Mouse (Mus musculus): ENCODE measurements around the gene Tmem25.

Gene Tmem25

GRCm38 (mm10) chr9:44799102-44799957 is at the start of gene Tmem25:
Gene Tmem25, minus strand, starts transcription at chr9:44799307.
- peak; percentile 79 to 83 for DNase-seq (ENCODE audit: low spot score in 2 of 2)

GRCm38 (mm10) chr9:44847446-44847845 is 48.3 kb upstream of the Tmem25 start:
- no peak for DNase-seq (ENCODE audit: low spot score in 2 of 2)

GRCm38 (mm10) chr9:44841241-44841640 is 42.1 kb upstream of the Tmem25 start:
- DNase-seq (ENCODE audit: low spot score in 2 of 2): no peak

GRCm38 (mm10) chr9:44836439-44836838 is 37.3 kb upstream of the Tmem25 start:
- DNase-seq (ENCODE audit: low spot score in 2 of 2): peak; percentile 50 to 70

- no peak for DNase-seq (ENCODE audit: low spot score in 2 of 2)
Measured at GRCm38 (mm10) chr9:44832356-44832755, 33.2 kb upstream of the Tmem25 start.

GRCm38 (mm10) chr9:44830506-44830905 is 31.4 kb upstream of the Tmem25 start:
- DNase-seq (ENCODE audit: low spot score in 2 of 2): no peak

GRCm38 (mm10) chr9:44828944-44829343 is 29.8 kb upstream of the Tmem25 start:
- DNase-seq (ENCODE audit: low spot score in 2 of 2): no peak

- DNase-seq (ENCODE audit: low spot score in 2 of 2): no peak
Measured at GRCm38 (mm10) chr9:44826660-44827059, 27.6 kb upstream of the Tmem25 start.

GRCm38 (mm10) chr9:44819920-44820827 is 21.1 kb upstream of the Tmem25 start:
- no peak for DNase-seq (ENCODE audit: low spot score in 2 of 2)

- no peak for DNase-seq (ENCODE audit: low spot score in 2 of 2)
Measured at GRCm38 (mm10) chr9:44817522-44817921, 18.4 kb upstream of the Tmem25 start.

GRCm38 (mm10) chr9:44814179-44814578 is 15.1 kb upstream of the Tmem25 start:
- no peak for DNase-seq (ENCODE audit: low spot score in 2 of 2)

- DNase-seq (ENCODE audit: low spot score in 2 of 2): no peak
Measured at GRCm38 (mm10) chr9:44810316-44810715, 11.2 kb upstream of the Tmem25 start.

GRCm38 (mm10) chr9:44807778-44808177 is 8.7 kb upstream of the Tmem25 start:
- DNase-seq (ENCODE audit: low spot score in 2 of 2): no peak

- no peak for DNase-seq (ENCODE audit: low spot score in 2 of 2)
Measured at GRCm38 (mm10) chr9:44807141-44807540, 8.0 kb upstream of the Tmem25 start.

GRCm38 (mm10) chr9:44805536-44805935 is 6.4 kb upstream of the Tmem25 start:
- no peak for DNase-seq (ENCODE audit: low spot score in 2 of 2)

GRCm38 (mm10) chr9:44804678-44805077 is 5.6 kb upstream of the Tmem25 start:
- no peak for DNase-seq (ENCODE audit: low spot score in 2 of 2)

GRCm38 (mm10) chr9:44802808-44803450 is 3.8 kb upstream of the Tmem25 start, which contains the start of gene Ttc36:
Gene Ttc36, minus strand, starts transcription at chr9:44803072.
- DNase-seq (ENCODE audit: low spot score in 2 of 2): no peak

GRCm38 (mm10) chr9:44801669-44802068 is 2.6 kb upstream of the Tmem25 start:
- no peak for DNase-seq (ENCODE audit: low spot score in 2 of 2)

- DNase-seq (ENCODE audit: low spot score in 2 of 2): no peak
Measured at GRCm38 (mm10) chr9:44799958-44800324, 834 bp upstream of the Tmem25 start.

- no peak for DNase-seq (ENCODE audit: low spot score in 2 of 2)
Measured at GRCm38 (mm10) chr9:44798298-44798697, 809 bp downstream of the Tmem25 start.

GRCm38 (mm10) chr9:44792842-44793241 is 6.3 kb downstream of the Tmem25 start:
- DNase-seq (ENCODE audit: low spot score in 2 of 2): no peak
